Mouse (Mus musculus) limb, embryonic 13.5 days (tissue): ENCODE data around the gene Gm904. TPM values are rescaled to one million over a fixed set of nuclear protein-coding genes. Genes with fewer than 3 reads are reported as not detected.
"Not testable (repeated sequence)": the region's sequence is repeated elsewhere in the genome, so short reads cannot be mapped to it uniquely, and the experiment has no call there.

ENCODE experiments used
- ATAC-seq: fragments of 200-750 bp; cut with Nextera tagmentation; 2 replicates; pipeline ENCODE4 v1.8.0; 2017; ENCODE audit warnings: low read depth, moderate number of reproducible peaks, moderate TSS enrichment; ENCODE audit not compliant: low FRiP score
- H3K27ac ChIP-seq: fragments of 300-500 bp; sonication (generic); 2 replicates; pipeline ENCODE4 v1.5.1; 2015; ENCODE audit warnings: inconsistent platforms, mild to moderate bottlenecking, moderate library complexity
- H3K27me3 ChIP-seq: fragments of 300-500 bp; sonication (generic); 2 replicates; pipeline ENCODE4 v1.6.1; 2015; ENCODE audit warnings: mild to moderate bottlenecking, inconsistent platforms
- H3K36me3 ChIP-seq: fragments of 300-500 bp; sonication (generic); 2 replicates; pipeline ENCODE4 v1.6.1; 2015; ENCODE audit warnings: inconsistent platforms, mild to moderate bottlenecking, moderate library complexity
- H3K4me1 ChIP-seq: fragments of 300-500 bp; sonication (generic); 2 replicates; pipeline ENCODE4 v1.6.1; 2015; ENCODE audit warnings: inconsistent platforms
- H3K4me2 ChIP-seq: fragments of 300-500 bp; sonication (generic); replicated peaks from 2 replicates; pipeline ENCODE4 v1.6.1; 2015; ENCODE audit warnings: inconsistent platforms, mild to moderate bottlenecking, moderate library complexity
- H3K4me3 ChIP-seq: fragments of 300-500 bp; sonication (generic); 2 replicates; pipeline ENCODE4 v1.5.1; 2015; ENCODE audit warnings: moderate library complexity, mild to moderate bottlenecking, inconsistent platforms
- H3K9ac ChIP-seq: fragments of 300-500 bp; sonication (generic); 2 replicates; pipeline ENCODE4 v1.6.1; 2015; ENCODE audit warnings: mild to moderate bottlenecking, inconsistent platforms
- H3K9me3 ChIP-seq: fragments of 300-500 bp; sonication (generic); 2 replicates; pipeline ENCODE4 v1.6.1; 2016; ENCODE audit warnings: inconsistent platforms
- WGBS: fragments of 180-500 bp; shearing (Covaris S2); methylation state at CpG from one replicate; pipeline ENCODE4 v1.1.7; 2015; 5-methylcytosine and 5-hydroxymethylcytosine counted together
- microRNA-seq: library from miRNA; unstranded; fragments of <30 nt; microRNA quantifications from one replicate; pipeline ENCODE4, GENCODE M21; 2016
- polyA plus RNA-seq: library from polyadenylated mRNA; unstranded; fragments of >200 nt; fragmentation: Nextera tagmentation; extraction: Ambion mirVana; gene quantifications from 2 replicates; pipeline ENCODE4 v1.2.1, GENCODE M21; 2015

Gm904 gene
- not detected in 2 replicates for polyA plus RNA-seq

DNA sequence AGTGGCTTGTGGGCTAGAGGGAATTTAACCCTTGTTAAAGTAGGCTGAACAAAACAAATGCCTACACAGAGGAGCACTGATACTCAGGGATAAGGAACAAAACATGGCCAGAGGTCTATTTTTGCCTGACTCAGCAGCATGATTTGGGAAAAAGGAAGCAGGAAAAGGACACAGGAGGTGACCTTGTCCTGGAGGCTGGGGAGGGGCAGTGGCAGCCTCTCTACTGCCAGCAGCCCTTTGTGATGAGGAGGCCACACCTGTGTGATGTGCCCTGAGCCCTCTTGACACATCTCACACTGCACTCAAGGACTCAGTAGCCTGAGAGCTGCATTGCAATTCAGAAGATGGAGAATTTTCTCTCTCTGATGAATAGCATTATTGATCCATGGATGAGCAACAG is at the start of gene Gm904:
Gm904 (plus strand) TSS at position 301 of the 400 bp plus-strand sequence.
- not testable (repeated sequence) for H3K27ac ChIP-seq, H3K4me3 ChIP-seq, H3K4me2 ChIP-seq, H3K36me3 ChIP-seq, ATAC-seq, H3K9me3 ChIP-seq, H3K27me3 ChIP-seq, H3K4me1 ChIP-seq, H3K9ac ChIP-seq

DNA sequence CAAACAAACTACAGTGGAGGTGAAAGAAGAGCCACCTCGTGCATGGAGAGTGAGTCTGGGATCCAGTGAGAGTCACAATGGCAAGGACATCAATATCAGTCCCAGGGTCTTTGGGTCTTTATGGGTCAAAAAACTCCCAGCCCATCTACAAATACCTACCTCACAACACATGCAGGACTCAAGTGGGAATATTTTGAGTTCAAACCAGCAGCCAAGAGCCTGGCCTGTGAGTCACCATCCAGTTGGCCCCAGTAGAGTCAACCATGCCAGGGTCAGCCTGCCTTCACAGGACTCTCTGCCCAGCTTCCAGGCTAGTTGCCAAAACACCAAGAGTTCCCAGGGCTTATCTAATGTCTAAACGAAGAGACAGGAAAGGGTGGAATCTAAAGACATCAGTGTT is 5.7 kb downstream of the Gm904 start:
- ATAC-seq, H3K4me2 ChIP-seq, H3K36me3 ChIP-seq, H3K9ac ChIP-seq, H3K4me3 ChIP-seq, H3K27ac ChIP-seq, H3K9me3 ChIP-seq, H3K4me1 ChIP-seq, H3K27me3 ChIP-seq: not testable (repeated sequence)
- WGBS = 84% methylated on average over 2 of the region's 2 CpGs

Small RNAs within 50 kb of the gene (microRNA-seq; reads per million reads assigned to microRNA genes)
- gene Gm23952 = not detected
- gene Mir683-2 = not detected

Other genes starting within 250 kb of the Gm904 start
- gene Fbxw17, start 225.4 kb upstream of the Gm904 start, polyA plus RNA-seq = 36.2 and 36.3 TPM in 2 replicates
- gene Gm47429, start 199.3 kb upstream of the Gm904 start, polyA plus RNA-seq = not detected in 2 replicates
- not detected in 2 replicates for gene Nutm2, start 175.9 kb upstream of the Gm904 start, polyA plus RNA-seq
- not detected in 2 replicates for gene Gm8765, start 55.1 kb downstream of the Gm904 start, polyA plus RNA-seq